In genomic region chr11:24061819-24062218, GRCm38 (mm10) we compare ENCODE assay signal across 7 mouse cellular contexts. TPM values are rescaled to one million over a fixed set of nuclear protein-coding genes. Genes with fewer than 3 reads are reported as not detected.
DNase-seq lines count a peak whose midpoint lies in the region; ATAC-seq and TF ChIP-seq lines count a peak whose summit lies in the region.

No protein-coding gene starts in this region.

- WGBS in forebrain, embryonic 16.5 days = 4% methylated on average over 14 of the region's 14 CpGs
- WGBS in stomach, postnatal 0 days = 3% methylated on average over 14 of the region's 14 CpGs

- DNase-seq in right cerebral cortex, postnatal 10 days (ENCODE audit: low spot score in 2 of 2) = peak; percentile 67 to 72
- DNase-seq in right cerebral cortex, postnatal 36 days (ENCODE audit: low spot score in 2 of 2) = no peak
- DNase-seq in stomach, postnatal 0 days (ENCODE audit: low spot score) = peak; percentile 36
- no peak for DNase-seq in layer of hippocampus, adult 8-10 months (ENCODE audit: low spot score in 2 of 2)

- peak overlapping the region; percentile 79 for H3K4me2 ChIP-seq in forebrain, embryonic 16.5 days (ENCODE audit: low read length)
- peak overlapping the region; percentile 53 for H3K4me2 ChIP-seq in stomach, postnatal 0 days (replicated peaks; ENCODE audit: low read depth)

- no peak overlapping the region; the same call in 1 of the 2 replicates for H3K27ac ChIP-seq in forebrain, embryonic 16.5 days (ENCODE audit: low read length)
- no peak overlapping the region for H3K27ac ChIP-seq in stomach, postnatal 0 days (replicated peaks)

- ATAC-seq in forebrain, embryonic 16.5 days = peak; percentile 69
- no peak for ATAC-seq in stomach, postnatal 0 days (ENCODE audit: low FRiP score, low TSS enrichment)
- no peak for ATAC-seq in cerebellum, adult (ENCODE audit: insufficient number of reproducible peaks, low FRiP score, low TSS enrichment)

- peak overlapping the region; percentile 58 for H3K9ac ChIP-seq in forebrain, embryonic 16.5 days (replicated peaks; ENCODE audit: low read depth, low read length)
- no peak overlapping the region for H3K9ac ChIP-seq in stomach, postnatal 0 days (ENCODE audit: low read length)

- H3K4me3 ChIP-seq in forebrain, embryonic 16.5 days (replicated peaks; ENCODE audit: low read length) = peak overlapping the region; percentile 42
- H3K4me3 ChIP-seq in megakaryocyte, embryonic 14.5 days (replicated peaks) = peak overlapping the region; percentile 80
- peak overlapping the region; percentile 27 for H3K4me3 ChIP-seq in stomach, postnatal 0 days (ENCODE audit: low read depth, low read length)

- no peak for TF ChIP-seq CTCF in stomach, postnatal 0 days (IDR thresholded peaks at IDR 0.05; ENCODE audit: low read depth)

- H3K4me1 ChIP-seq in forebrain, embryonic 16.5 days (replicated peaks; ENCODE audit: control insufficient read depth, insufficient read depth, low read length) = peaks cover 36% of the 10 kb centered on the region
- H3K4me1 ChIP-seq in megakaryocyte, embryonic 14.5 days = peaks cover 12% of the 10 kb centered on the region
- H3K4me1 ChIP-seq in stomach, postnatal 0 days (replicated peaks; ENCODE audit: control insufficient read depth, insufficient read depth) = no peaks in the 10 kb centered on the region

- no peak for TF ChIP-seq EP300 in stomach, postnatal 0 days (optimal IDR thresholded peaks at IDR 0.05)

- no peaks in the 10 kb centered on the region for H3K9me3 ChIP-seq in forebrain, embryonic 16.5 days (ENCODE audit: control insufficient read depth, low read length)
- H3K9me3 ChIP-seq in megakaryocyte, embryonic 14.5 days = no peaks in the 10 kb centered on the region
- no peaks in the 10 kb centered on the region for H3K9me3 ChIP-seq in stomach, postnatal 0 days (ENCODE audit: control insufficient read depth, low read length)

- no peaks in the 10 kb centered on the region for H3K36me3 ChIP-seq in forebrain, embryonic 16.5 days (ENCODE audit: control insufficient read depth, insufficient read depth)
- H3K36me3 ChIP-seq in megakaryocyte, embryonic 14.5 days (replicated peaks; ENCODE audit: low read length) = no peaks in the 10 kb centered on the region
- no peaks in the 10 kb centered on the region for H3K36me3 ChIP-seq in stomach, postnatal 0 days (ENCODE audit: control insufficient read depth, insufficient read depth, low read length)

- no peaks in the 10 kb centered on the region for H3K27me3 ChIP-seq in forebrain, embryonic 16.5 days (replicated peaks; ENCODE audit: control insufficient read depth, insufficient read depth, low read length)
- peaks cover 30% of the 10 kb centered on the region for H3K27me3 ChIP-seq in megakaryocyte, embryonic 14.5 days (replicated peaks)
- H3K27me3 ChIP-seq in stomach, postnatal 0 days (ENCODE audit: control insufficient read depth, insufficient read depth, low read length) = peaks cover 2% of the 10 kb centered on the region; the same call in 1 of the 2 replicates

RNA-seq across cellular contexts. Expression of gene A830031A19Rik, which starts 13.0 kb away (rescaled TPM):
- not detected in 2 replicates for polyA plus RNA-seq in forebrain, embryonic 16.5 days (2015; fragmentation: Nextera tagmentation; extraction: Ambion mirVana)
- polyA plus RNA-seq in megakaryocyte, embryonic 14.5 days (2012; ENCODE audit: insufficient read depth, low replicate concordance) = not detected in 2 replicates
- polyA plus RNA-seq in stomach, postnatal 0 days (2015; fragmentation: Nextera tagmentation; extraction: Ambion mirVana) = 0.27 TPM in 1 of 2 replicates, not detected in the other
- 1 to 10 TPM in 3 of 4 experiments, under 1 TPM in 1; 0.93 to 2.4 (median 1.6) TPM for total RNA-seq in layer of hippocampus, adult 8-10 months (2022)

RNA-seq across cellular contexts. Expression of gene Bcl11a, which starts 16.0 kb away (rescaled TPM):
- polyA plus RNA-seq in forebrain, embryonic 16.5 days (2015; fragmentation: Nextera tagmentation; extraction: Ambion mirVana) = 236 and 244 TPM in 2 replicates
- 1.1 and 6.5 TPM in 2 replicates for polyA plus RNA-seq in megakaryocyte, embryonic 14.5 days (2012; ENCODE audit: insufficient read depth, low replicate concordance)
- 10.5 and 11.7 TPM in 2 replicates for polyA plus RNA-seq in stomach, postnatal 0 days (2015; fragmentation: Nextera tagmentation; extraction: Ambion mirVana)
- total RNA-seq in layer of hippocampus, adult 8-10 months (2022) = 100 to 1,000 TPM; 103 to 118 (median 109) TPM

Comparison
In these comparisons a context has a peak if more than half of its experiments do, and no peak if none do; other contexts are left out.
1. DNase-seq: peak in right cerebral cortex, postnatal 10 days (2 of 2) and stomach, postnatal 0 days (single experiment); none in right cerebral cortex, postnatal 36 days (0 of 2) and layer of hippocampus, adult 8-10 months (0 of 2).
2. H3K4me3 ChIP-seq: peak in every context shown above with its lines; median percentile 80 in megakaryocyte, embryonic 14.5 days; 42 in forebrain, embryonic 16.5 days; 27 in stomach, postnatal 0 days.
3. RNA of gene Bcl11a, which starts 16.0 kb away (polyA plus RNA-seq): 236 to 244 TPM in forebrain, embryonic 16.5 days; 10.5 to 11.7 TPM in stomach, postnatal 0 days and 1.1 to 6.5 TPM in megakaryocyte, embryonic 14.5 days; every median in the first group is over 10 times any median in the second.